Mouse (Mus musculus) limb, embryonic 11.5 days (tissue): Measurements from ENCODE around the gene Sh2b1. TPM values are rescaled to one million over a fixed set of nuclear protein-coding genes. Genes with fewer than 3 reads are reported as not detected.

ENCODE experiments used
- ATAC-seq: fragments of 200-750 bp; cut with Nextera tagmentation; 2 replicates; pipeline ENCODE4 v1.8.0; 2017; ENCODE audit warnings: low read depth; ENCODE audit not compliant: insufficient number of reproducible peaks, low FRiP score, low TSS enrichment
- DNase-seq: peaks from one replicate; pipeline ENCODE4 v3.0.0-alpha.2; 2015; ENCODE audit warnings: low spot score
- H3K27ac ChIP-seq: fragments of 300-500 bp; sonication (generic); replicated peaks from 2 replicates; pipeline ENCODE4 v1.5.1; 2014; ENCODE audit warnings: low read depth, mild to moderate bottlenecking, low read length
- H3K27me3 ChIP-seq: fragments of 300-500 bp; sonication (generic); 2 replicates; pipeline ENCODE4 v1.6.1; 2014; ENCODE audit warnings: mild to moderate bottlenecking, low read length, mixed read lengths; ENCODE audit not compliant: control insufficient read depth, insufficient read depth
- H3K36me3 ChIP-seq: fragments of 300-500 bp; sonication (generic); 2 replicates; pipeline ENCODE4 v1.6.1; 2014; ENCODE audit warnings: mild to moderate bottlenecking, low read length, moderate library complexity, mixed read lengths; ENCODE audit not compliant: control insufficient read depth, insufficient read depth
- H3K4me1 ChIP-seq: fragments of 300-500 bp; sonication (generic); 2 replicates; pipeline ENCODE4 v1.6.1; 2014; ENCODE audit warnings: low read length, mixed read lengths; ENCODE audit not compliant: control insufficient read depth, insufficient read depth
- H3K4me2 ChIP-seq: fragments of 300-500 bp; sonication (generic); 2 replicates; pipeline ENCODE4 v1.6.1; 2014; ENCODE audit warnings: low read depth, mild to moderate bottlenecking, moderate library complexity; ENCODE audit not compliant: severe bottlenecking
- H3K4me3 ChIP-seq: fragments of 300-500 bp; sonication (generic); 2 replicates; pipeline ENCODE4 v1.5.1; 2014; ENCODE audit warnings: low read depth, low read length
- H3K9ac ChIP-seq: fragments of 300-500 bp; sonication (generic); 2 replicates; pipeline ENCODE4 v1.6.1; 2014; ENCODE audit warnings: mild to moderate bottlenecking, low read length
- H3K9me3 ChIP-seq: fragments of 300-500 bp; sonication (generic); 2 replicates; pipeline ENCODE4 v1.6.1; 2016; ENCODE audit warnings: low read length; ENCODE audit not compliant: control insufficient read depth
- WGBS: fragments of 180-500 bp; shearing (Covaris S2); extraction: QIAGEN DNeasy Blood & Tissue Kit; methylation state at CpG from one replicate; pipeline ENCODE4 v1.1.7; 2014; 5-methylcytosine and 5-hydroxymethylcytosine counted together
- polyA plus RNA-seq: library from polyadenylated mRNA; unstranded; fragments of >200 nt; fragmentation: Nextera tagmentation; extraction: Ambion mirVana; gene quantifications from 2 replicates; pipeline ENCODE4 v1.2.1, GENCODE M21; 2014

The Sh2b1 gene
- polyA plus RNA-seq, 1 experiment from 2014 or later, result 50.7 TPM

- Histone ChIP-seq H3K27ac (peak within 1 kb of the TSS; percentile 92), H3K36me3 (no peaks in the 10 kb centered on the region), H3K9ac (peak within 1 kb of the TSS; percentile 79), H3K9me3 (no peaks in the 10 kb centered on the region), H3K4me1 (peaks cover 11% of the 10 kb centered on the region), H3K4me3 (peak within 1 kb of the TSS; percentile 74), H3K27me3 (no peaks in the 10 kb centered on the region), H3K4me2 (peak within 1 kb of the TSS; percentile 73)
- WGBS, result under 1% methylated on average over 80 of the region's 82 CpGs
- ATAC-seq, result peak; percentile 92
- DNase-seq, result peak; percentile 99
These were observed 46.4 kb downstream of the Sh2b1 start, which contains the start of gene Rabep2 for GRCm38 (mm10) chr7:126428631-126429502. Rabep2 (plus strand) TSS chr7:126428759.

- H3K4me3 ChIP-seq, result peak overlapping the region; percentile 74
- peak overlapping the region; percentile 79 for H3K9ac ChIP-seq
- peaks cover 11% of the 10 kb centered on the region for H3K4me1 ChIP-seq
- DNase-seq (peak; percentile 28), ATAC-seq (0 out of 2 replicates have a peak, but pooled peaks have one; percentile 0)
- H3K4me2 ChIP-seq, result peak overlapping the region; percentile 73
- no peaks in the 10 kb centered on the region for H3K9me3 ChIP-seq
- H3K36me3 ChIP-seq, result no peaks in the 10 kb centered on the region
- H3K27ac ChIP-seq, result peak overlapping the region; percentile 92
- WGBS, result 20% methylated on average over 4 of the region's 4 CpGs
- H3K27me3 ChIP-seq, result no peaks in the 10 kb centered on the region
These were observed 47.1 kb downstream of the Sh2b1 start for GRCm38 (mm10) chr7:126428154-126428553.

DNA sequence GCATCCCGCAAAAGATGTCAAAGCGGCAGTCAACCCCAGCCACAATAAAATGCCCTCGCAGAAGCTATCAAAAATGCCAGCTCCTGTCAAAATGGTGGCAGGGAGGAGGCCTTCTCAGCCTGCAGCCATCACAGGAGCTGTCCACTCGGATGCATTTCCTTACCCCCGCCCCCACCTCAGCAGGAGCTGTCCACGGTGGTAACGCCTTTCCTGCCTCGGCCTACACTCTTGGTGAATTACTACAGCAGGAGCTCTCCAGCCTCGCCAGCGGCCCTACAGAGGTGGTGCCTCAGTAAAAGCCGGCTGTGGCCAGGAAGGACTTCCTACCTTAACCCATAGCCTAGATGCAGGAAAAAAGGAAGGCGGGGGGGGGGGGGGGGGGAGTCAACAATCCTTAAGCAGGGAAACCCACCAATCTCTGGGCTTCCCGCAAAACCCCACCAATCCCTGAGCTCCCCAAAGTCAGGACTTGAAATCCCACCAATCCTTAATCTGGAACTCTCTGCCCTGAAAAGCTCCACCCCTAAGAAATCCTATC, 47.8 kb downstream of the Sh2b1 start:
- 48% methylated on average over 12 of the region's 13 CpGs for WGBS
- no peak overlapping the region for H3K9ac ChIP-seq
- H3K4me3 ChIP-seq, result no peak overlapping the region
- H3K4me1 ChIP-seq, result peaks cover 11% of the 10 kb centered on the region
- ATAC-seq (no peak), DNase-seq (peak; percentile 33)
- no peaks in the 10 kb centered on the region for H3K36me3 ChIP-seq
- no peak overlapping the region for H3K27ac ChIP-seq
- no peaks in the 10 kb centered on the region for H3K27me3 ChIP-seq
- no peaks in the 10 kb centered on the region for H3K9me3 ChIP-seq
- H3K4me2 ChIP-seq, result no peak overlapping the region

DNA sequence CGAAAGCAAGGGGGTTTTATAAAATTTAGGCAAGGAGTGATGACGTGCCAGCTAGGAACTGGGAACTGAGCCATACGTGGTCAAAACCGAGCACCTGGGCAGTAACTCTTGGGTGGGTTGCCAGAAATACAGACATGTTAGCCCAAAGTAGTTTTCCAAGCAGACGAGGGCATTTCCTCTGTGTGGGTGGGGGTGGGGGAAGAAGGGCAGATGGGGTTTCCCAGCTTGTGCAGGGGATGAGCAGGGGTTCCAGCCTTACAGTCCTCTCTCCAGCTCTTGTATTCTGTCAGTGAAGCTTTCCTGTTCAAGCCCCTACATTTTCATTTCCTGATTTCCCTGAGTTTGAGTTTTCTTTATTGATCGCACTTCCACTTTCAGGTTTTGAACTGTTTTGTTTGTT, 51.1 kb downstream of the Sh2b1 start:
- Histone ChIP-seq H3K9me3 (no peaks in the 10 kb centered on the region), H3K27me3 (no peaks in the 10 kb centered on the region), H3K4me3 (no peak overlapping the region), H3K9ac (no peak overlapping the region), H3K27ac (no peak overlapping the region), H3K4me1 (peaks cover 7% of the 10 kb centered on the region), H3K36me3 (no peaks in the 10 kb centered on the region), H3K4me2 (no peak overlapping the region)
- DNase-seq (no peak), ATAC-seq (no peak)
- 85% methylated on average over 6 of the region's 6 CpGs for whole genome bisulfite sequencing

DNA sequence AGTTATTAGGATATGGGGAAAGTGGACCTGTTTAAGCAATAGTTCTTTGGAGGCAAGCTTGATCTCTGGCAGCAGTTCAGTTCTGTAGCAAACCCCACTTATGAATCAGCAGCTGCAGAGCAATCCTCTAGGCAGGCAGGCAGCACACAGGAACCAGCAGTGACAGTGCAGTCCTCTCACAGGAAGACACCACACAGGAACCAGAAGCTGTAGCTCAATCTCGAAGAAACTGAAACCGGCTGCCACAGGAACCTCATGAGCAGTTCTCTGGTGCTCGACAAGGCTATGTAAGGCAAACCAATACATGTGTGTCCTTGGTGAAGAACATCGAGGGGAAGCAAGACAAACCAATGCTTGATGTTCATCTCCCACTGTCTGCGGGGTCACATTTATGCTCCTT, 53.5 kb downstream of the Sh2b1 start:
- no peaks in the 10 kb centered on the region for H3K9me3 ChIP-seq
- no peaks in the 10 kb centered on the region for H3K4me1 ChIP-seq
- no peak overlapping the region for H3K4me2 ChIP-seq
- no peaks in the 10 kb centered on the region for H3K27me3 ChIP-seq
- 85% methylated on average over 5 of the region's 5 CpGs for WGBS
- no peak overlapping the region for H3K27ac ChIP-seq
- no peak overlapping the region for H3K4me3 ChIP-seq
- no peaks in the 10 kb centered on the region for H3K36me3 ChIP-seq
- DNase-seq (no peak), ATAC-seq (no peak)
- no peak overlapping the region for H3K9ac ChIP-seq

- H3K4me3 ChIP-seq, result no peak overlapping the region
- DNase-seq (no peak), ATAC-seq (no peak)
- H3K4me2 ChIP-seq, result no peak overlapping the region
- no peak overlapping the region for H3K9ac ChIP-seq
- WGBS, result 83% methylated on average over 3 of the region's 3 CpGs
- H3K9me3 ChIP-seq, result no peaks in the 10 kb centered on the region
- no peak overlapping the region for H3K27ac ChIP-seq
- no peaks in the 10 kb centered on the region for H3K36me3 ChIP-seq
- H3K4me1 ChIP-seq, result 0 out of 2 replicates have a peak, but pooled peaks cover 3% of the 10 kb centered on the region
- no peaks in the 10 kb centered on the region for H3K27me3 ChIP-seq
These were observed 56.7 kb downstream of the Sh2b1 start for GRCm38 (mm10) chr7:126418496-126418895.

- Histone ChIP-seq H3K27ac (no peak overlapping the region), H3K36me3 (no peaks in the 10 kb centered on the region), H3K27me3 (no peaks in the 10 kb centered on the region), H3K4me3 (no peak overlapping the region), H3K9me3 (no peaks in the 10 kb centered on the region), H3K9ac (no peak overlapping the region), H3K4me1 (0 out of 2 replicates have a peak, but pooled peaks cover 3% of the 10 kb centered on the region), H3K4me2 (no peak overlapping the region)
- WGBS, result 83% methylated on average over 4 of the region's 4 CpGs
- ATAC-seq (no peak), DNase-seq (no peak)
These were observed 57.6 kb downstream of the Sh2b1 start for GRCm38 (mm10) chr7:126417606-126418005.

GRCm38 (mm10) chr7:126417045-126417444, 58.2 kb downstream of the Sh2b1 start:
- Histone ChIP-seq H3K36me3 (no peaks in the 10 kb centered on the region), H3K9me3 (no peaks in the 10 kb centered on the region), H3K9ac (no peak overlapping the region), H3K4me2 (no peak overlapping the region), H3K4me3 (no peak overlapping the region), H3K27me3 (no peaks in the 10 kb centered on the region), H3K4me1 (0 out of 2 replicates have a peak, but pooled peaks cover 3% of the 10 kb centered on the region), H3K27ac (no peak overlapping the region)
- ATAC-seq, result no peak
- DNase-seq, result no peak
- whole genome bisulfite sequencing, result 66% methylated on average over 8 of the region's 8 CpGs
